Mouse (Mus musculus): ENCODE results near the gene Arl15. TPM values are rescaled to one million over a fixed set of nuclear protein-coding genes. Genes with fewer than 3 reads are reported as not detected.

Gene Arl15
- polyA plus RNA-seq, 1 experiment: 23.8 TPM

DNA sequence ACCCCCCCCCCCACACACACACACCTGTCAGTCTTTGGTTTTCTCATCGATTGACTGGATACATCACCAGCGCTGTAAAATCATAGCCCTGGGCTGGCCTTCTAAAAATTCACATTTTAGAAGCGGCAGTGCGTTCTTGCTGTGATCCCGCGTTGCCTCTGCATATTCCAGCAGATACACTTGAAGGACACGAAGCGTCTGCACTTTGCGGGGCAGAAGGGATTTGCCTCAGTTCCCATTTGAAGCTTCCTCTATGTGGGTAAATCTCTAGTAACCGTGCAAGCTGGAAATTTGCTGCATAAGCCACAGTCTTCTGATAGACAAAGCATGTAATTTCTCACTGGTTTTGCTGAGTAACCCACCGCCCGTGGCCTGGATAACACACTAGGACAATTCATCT, 84.3 kb downstream of the Arl15 start:
- DNase-seq (ENCODE audit: low read depth): peak; percentile 64
- TF ChIP-seq POLR2A (IDR thresholded peaks at IDR 0.05; ENCODE audit: borderline replicate concordance, extremely low read depth, insufficient read depth, insufficient read length, poor library complexity, severe bottlenecking) (no peak), CTCF (IDR thresholded peaks at IDR 0.05; ENCODE audit: borderline replicate concordance, extremely low read depth, insufficient read depth, insufficient read length) (no peak)

- peak; percentile 86 for DNase-seq (ENCODE audit: low read depth)
- TF ChIP-seq POLR2A (IDR thresholded peaks at IDR 0.05; ENCODE audit: borderline replicate concordance, extremely low read depth, insufficient read depth, insufficient read length, poor library complexity, severe bottlenecking): no peak
- no peak for TF ChIP-seq CTCF (IDR thresholded peaks at IDR 0.05; ENCODE audit: borderline replicate concordance, extremely low read depth, insufficient read depth, insufficient read length)
Measured at GRCm38 (mm10) chr13:113879651-113880327, 85.5 kb downstream of the Arl15 start.

- TF ChIP-seq POLR2A (IDR thresholded peaks at IDR 0.05; ENCODE audit: borderline replicate concordance, extremely low read depth, insufficient read depth, insufficient read length, poor library complexity, severe bottlenecking): no peak
- DNase-seq (ENCODE audit: low read depth): no peak
Measured at GRCm38 (mm10) chr13:113880564-113881171, 86.4 kb downstream of the Arl15 start.

- DNase-seq (ENCODE audit: low read depth): no peak
- TF ChIP-seq CTCF (IDR thresholded peaks at IDR 0.05; ENCODE audit: borderline replicate concordance, extremely low read depth, insufficient read depth, insufficient read length) (no peak), POLR2A (IDR thresholded peaks at IDR 0.05; ENCODE audit: borderline replicate concordance, extremely low read depth, insufficient read depth, insufficient read length, poor library complexity, severe bottlenecking) (no peak)
Measured at GRCm38 (mm10) chr13:113882959-113883358, 88.7 kb downstream of the Arl15 start.

DNA sequence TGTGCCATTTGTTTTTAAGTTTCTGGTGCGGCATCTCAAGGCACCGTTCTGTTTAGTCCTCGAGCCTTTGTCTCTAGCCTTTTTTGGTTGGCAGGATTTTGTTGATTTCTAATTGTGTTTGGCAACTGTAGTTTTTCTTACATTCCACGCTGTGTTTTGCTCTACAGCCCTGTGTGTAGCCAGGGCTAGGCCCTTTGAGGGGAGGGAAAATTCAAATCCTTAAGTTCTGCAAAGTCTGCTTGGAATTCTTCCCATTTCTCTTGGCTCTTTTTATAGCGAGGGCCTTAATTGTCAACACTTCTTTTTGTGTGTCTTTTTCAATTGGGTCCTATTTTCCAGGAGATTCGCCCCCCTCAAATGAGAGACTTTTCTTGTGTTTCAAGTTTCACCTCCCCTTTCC, 92.8 kb downstream of the Arl15 start:
- DNase-seq (ENCODE audit: low read depth): peak; percentile 84
- no peak for TF ChIP-seq CTCF (IDR thresholded peaks at IDR 0.05; ENCODE audit: borderline replicate concordance, extremely low read depth, insufficient read depth, insufficient read length)
- no peak for TF ChIP-seq POLR2A (IDR thresholded peaks at IDR 0.05; ENCODE audit: borderline replicate concordance, extremely low read depth, insufficient read depth, insufficient read length, poor library complexity, severe bottlenecking)

DNA sequence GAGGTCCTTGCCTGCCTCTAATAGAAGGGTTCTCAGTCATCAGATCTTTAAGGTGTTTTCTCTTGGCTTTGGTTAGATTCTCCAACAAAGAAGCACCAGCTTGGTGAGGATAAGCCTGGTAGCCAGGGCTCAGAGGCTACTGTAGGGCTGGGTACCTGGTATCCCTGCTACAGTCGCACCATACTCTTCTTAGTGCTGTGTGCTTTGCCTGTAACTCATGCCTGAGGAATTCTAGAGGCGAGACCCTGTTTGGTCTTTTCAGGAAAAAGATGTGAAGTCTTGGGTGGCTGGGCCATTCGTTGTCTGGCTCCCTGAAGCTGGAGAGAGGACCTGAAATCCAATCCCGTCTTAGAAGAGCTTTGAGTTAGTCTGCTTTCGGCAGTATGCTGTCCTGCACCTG, 93.8 kb downstream of the Arl15 start:
- no peak for DNase-seq (ENCODE audit: low read depth)
- TF ChIP-seq CTCF (IDR thresholded peaks at IDR 0.05; ENCODE audit: borderline replicate concordance, extremely low read depth, insufficient read depth, insufficient read length) (no peak), POLR2A (IDR thresholded peaks at IDR 0.05; ENCODE audit: borderline replicate concordance, extremely low read depth, insufficient read depth, insufficient read length, poor library complexity, severe bottlenecking) (no peak)

DNA sequence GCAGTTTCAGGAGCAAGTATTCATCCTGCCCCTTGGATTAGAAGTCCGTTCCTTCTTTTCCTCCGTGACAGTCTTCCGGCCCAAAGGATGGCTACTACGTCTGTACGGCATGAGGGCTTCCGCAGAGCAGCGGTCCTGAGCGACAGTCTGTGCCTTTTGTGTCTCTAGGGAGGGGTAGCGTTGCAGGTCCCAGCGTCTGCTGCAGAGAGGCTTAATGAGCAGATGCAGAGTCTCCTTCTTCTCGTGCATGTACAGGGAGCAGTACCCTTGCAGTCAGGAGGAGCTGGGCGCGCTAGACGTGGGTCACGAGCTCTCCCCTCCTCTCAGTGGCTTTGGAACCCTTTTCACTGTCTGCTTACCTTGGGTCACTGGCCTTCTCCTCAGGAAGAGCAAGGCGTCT, 94.4 kb downstream of the Arl15 start:
- TF ChIP-seq POLR2A (IDR thresholded peaks at IDR 0.05; ENCODE audit: borderline replicate concordance, extremely low read depth, insufficient read depth, insufficient read length, poor library complexity, severe bottlenecking): no peak
- TF ChIP-seq CTCF (IDR thresholded peaks at IDR 0.05; ENCODE audit: borderline replicate concordance, extremely low read depth, insufficient read depth, insufficient read length): no peak
- DNase-seq (ENCODE audit: low read depth): peak; percentile 71

GRCm38 (mm10) chr13:113889140-113890055, 95.1 kb downstream of the Arl15 start:
- TF ChIP-seq CTCF (IDR thresholded peaks at IDR 0.05; ENCODE audit: borderline replicate concordance, extremely low read depth, insufficient read depth, insufficient read length): no peak
- TF ChIP-seq POLR2A (IDR thresholded peaks at IDR 0.05; ENCODE audit: borderline replicate concordance, extremely low read depth, insufficient read depth, insufficient read length, poor library complexity, severe bottlenecking): no peak
- DNase-seq (ENCODE audit: low read depth): no peak

DNA sequence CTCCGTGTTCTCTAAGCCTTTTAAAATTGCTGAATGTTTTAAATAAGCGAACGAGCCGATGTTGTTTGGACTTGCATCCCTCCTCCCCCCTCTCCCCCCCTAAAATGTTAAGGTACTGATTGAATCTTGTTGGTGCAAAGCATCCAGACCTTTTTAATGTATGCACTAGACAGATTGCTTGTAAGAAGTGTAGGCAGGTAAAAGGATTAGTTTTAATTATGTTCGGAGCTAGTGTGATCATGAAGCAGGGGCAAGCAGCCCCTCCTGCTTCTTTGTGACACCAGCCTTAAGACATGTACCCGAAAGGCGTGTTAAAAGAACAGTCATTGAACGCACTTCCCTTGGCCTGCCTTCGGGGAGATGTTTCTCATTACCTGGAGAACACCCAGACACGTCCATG, 102.4 kb downstream of the Arl15 start:
- no peak for DNase-seq (ENCODE audit: low read depth)
- no peak for TF ChIP-seq POLR2A (IDR thresholded peaks at IDR 0.05; ENCODE audit: borderline replicate concordance, extremely low read depth, insufficient read depth, insufficient read length, poor library complexity, severe bottlenecking)
- TF ChIP-seq CTCF (IDR thresholded peaks at IDR 0.05; ENCODE audit: borderline replicate concordance, extremely low read depth, insufficient read depth, insufficient read length): no peak

- DNase-seq (ENCODE audit: low read depth): no peak
- TF ChIP-seq POLR2A (IDR thresholded peaks at IDR 0.05; ENCODE audit: borderline replicate concordance, extremely low read depth, insufficient read depth, insufficient read length, poor library complexity, severe bottlenecking) (no peak), CTCF (IDR thresholded peaks at IDR 0.05; ENCODE audit: borderline replicate concordance, extremely low read depth, insufficient read depth, insufficient read length) (no peak)
Measured at GRCm38 (mm10) chr13:113897498-113897897, 103.2 kb downstream of the Arl15 start.

- DNase-seq (ENCODE audit: low read depth): no peak
- TF ChIP-seq CTCF (IDR thresholded peaks at IDR 0.05; ENCODE audit: borderline replicate concordance, extremely low read depth, insufficient read depth, insufficient read length) (no peak), POLR2A (IDR thresholded peaks at IDR 0.05; ENCODE audit: borderline replicate concordance, extremely low read depth, insufficient read depth, insufficient read length, poor library complexity, severe bottlenecking) (no peak)
Measured at GRCm38 (mm10) chr13:113897951-113898350, 103.6 kb downstream of the Arl15 start.

Measured in brain, embryonic 14.5 days (tissue).